Mouse (Mus musculus): ENCODE data around the gene Aox2. TPM values are rescaled to one million over a fixed set of nuclear protein-coding genes. Genes with fewer than 3 reads are reported as not detected.

Aox2 gene
- polyA plus RNA-seq, 1 experiment from 2014 or later = not detected

- no peak overlapping the region for H3K4me2 ChIP-seq (replicated peaks)
- H3K36me3 ChIP-seq = no peaks in the 10 kb centered on the region
- H3K27ac ChIP-seq (replicated peaks) = no peak overlapping the region
- no peak overlapping the region for H3K4me3 ChIP-seq
- no peak overlapping the region for H3K9ac ChIP-seq (replicated peaks)
- no peaks in the 10 kb centered on the region for H3K9me3 ChIP-seq
- H3K27me3 ChIP-seq = no peaks in the 10 kb centered on the region
- 86% methylated on average over 10 of the region's 10 CpGs for WGBS
- no peaks in the 10 kb centered on the region for H3K4me1 ChIP-seq
- no peak for ATAC-seq (replicated peaks)
These were observed 20.7 kb upstream of the Aox2 start for GRCm38 (mm10) chr1:58257195-58257991.

GRCm38 (mm10) chr1:58260311-58260710 is 17.8 kb upstream of the Aox2 start:
- Histone ChIP-seq H3K4me3 (no peak overlapping the region), H3K27me3 (no peaks in the 10 kb centered on the region), H3K9ac (replicated peaks) (no peak overlapping the region), H3K27ac (replicated peaks) (no peak overlapping the region), H3K36me3 (no peaks in the 10 kb centered on the region), H3K4me1 (no peaks in the 10 kb centered on the region), H3K4me2 (replicated peaks) (no peak overlapping the region), H3K9me3 (no peaks in the 10 kb centered on the region)
- 88% methylated on average over 3 of the region's 3 CpGs for WGBS
- no peak for ATAC-seq (replicated peaks)

GRCm38 (mm10) chr1:58268231-58268630 is 9.9 kb upstream of the Aox2 start:
- Histone ChIP-seq H3K4me3 (no peak overlapping the region), H3K27me3 (no peaks in the 10 kb centered on the region), H3K4me1 (no peaks in the 10 kb centered on the region), H3K36me3 (no peaks in the 10 kb centered on the region), H3K9ac (replicated peaks) (no peak overlapping the region), H3K9me3 (no peaks in the 10 kb centered on the region), H3K4me2 (replicated peaks) (no peak overlapping the region), H3K27ac (replicated peaks) (no peak overlapping the region)
- ATAC-seq (replicated peaks) = no peak
- 95% methylated on average over 2 of the region's 2 CpGs for WGBS

GRCm38 (mm10) chr1:58270807-58271569 is 7.1 kb upstream of the Aox2 start:
- peak; percentile 63 for ATAC-seq (replicated peaks)
- WGBS = 62% methylated on average over 6 of the region's 6 CpGs
- H3K4me1 ChIP-seq = no peaks in the 10 kb centered on the region
- no peak overlapping the region for H3K4me2 ChIP-seq (replicated peaks)
- H3K9me3 ChIP-seq = no peaks in the 10 kb centered on the region
- H3K9ac ChIP-seq (replicated peaks) = no peak overlapping the region
- no peaks in the 10 kb centered on the region for H3K27me3 ChIP-seq
- H3K4me3 ChIP-seq = no peak overlapping the region
- H3K27ac ChIP-seq (replicated peaks) = no peak overlapping the region
- H3K36me3 ChIP-seq = no peaks in the 10 kb centered on the region

GRCm38 (mm10) chr1:58275879-58276278 is 2.2 kb upstream of the Aox2 start:
- Histone ChIP-seq H3K9me3 (no peaks in the 10 kb centered on the region), H3K4me2 (replicated peaks) (no peak overlapping the region), H3K9ac (replicated peaks) (no peak overlapping the region), H3K4me3 (no peak overlapping the region), H3K36me3 (no peaks in the 10 kb centered on the region), H3K27ac (replicated peaks) (no peak overlapping the region), H3K4me1 (no peaks in the 10 kb centered on the region), H3K27me3 (no peaks in the 10 kb centered on the region)
- 29% methylated on average over 9 of the region's 9 CpGs for WGBS
- no peak for ATAC-seq (replicated peaks)

GRCm38 (mm10) chr1:58278513-58278912 is 387 bp downstream of the Aox2 start:
- no peak overlapping the region for H3K27ac ChIP-seq (replicated peaks)
- H3K4me1 ChIP-seq = no peaks in the 10 kb centered on the region
- ATAC-seq (replicated peaks) = no peak
- H3K9me3 ChIP-seq = no peaks in the 10 kb centered on the region
- WGBS = 68% methylated on average over 7 of the region's 7 CpGs
- H3K4me2 ChIP-seq (replicated peaks) = no peak overlapping the region
- no peaks in the 10 kb centered on the region for H3K27me3 ChIP-seq
- H3K36me3 ChIP-seq = no peaks in the 10 kb centered on the region
- no peak overlapping the region for H3K9ac ChIP-seq (replicated peaks)
- no peak overlapping the region for H3K4me3 ChIP-seq

- H3K4me3 ChIP-seq = no peak overlapping the region
These were observed 2.3 kb downstream of the Aox2 start for GRCm38 (mm10) chr1:58280381-58280780.

GRCm38 (mm10) chr1:58280939-58281624 is 3.0 kb downstream of the Aox2 start:
- Histone ChIP-seq H3K9ac (replicated peaks) (no peak overlapping the region), H3K36me3 (no peaks in the 10 kb centered on the region), H3K9me3 (no peaks in the 10 kb centered on the region), H3K4me1 (no peaks in the 10 kb centered on the region), H3K4me2 (replicated peaks) (no peak overlapping the region), H3K27me3 (no peaks in the 10 kb centered on the region), H3K27ac (replicated peaks) (peak overlapping the region; percentile 64), H3K4me3 (no peak overlapping the region)
- ATAC-seq (replicated peaks) = peak; percentile 68
- 65% methylated on average over 13 of the region's 13 CpGs for WGBS

More at GRCm38 (mm10) chr1:58280381-58280780, 2.3 kb downstream of the Aox2 start:
- Histone ChIP-seq H3K4me1 (no peaks in the 10 kb centered on the region), H3K9ac (replicated peaks) (no peak overlapping the region), H3K36me3 (no peaks in the 10 kb centered on the region), H3K9me3 (no peaks in the 10 kb centered on the region), H3K4me2 (replicated peaks) (no peak overlapping the region), H3K27ac (replicated peaks) (no peak overlapping the region), H3K27me3 (no peaks in the 10 kb centered on the region)
- no peak for ATAC-seq (replicated peaks)
- WGBS = 82% methylated on average over 4 of the region's 4 CpGs

GRCm38 (mm10) chr1:58281625-58281988 is 3.5 kb downstream of the Aox2 start:
- H3K4me2 ChIP-seq (replicated peaks) = no peak overlapping the region
- H3K4me1 ChIP-seq = no peaks in the 10 kb centered on the region
- 51% methylated on average over 4 of the region's 4 CpGs for WGBS
- H3K27ac ChIP-seq (replicated peaks) = no peak overlapping the region
- no peak overlapping the region for H3K9ac ChIP-seq (replicated peaks)
- no peaks in the 10 kb centered on the region for H3K27me3 ChIP-seq
- no peaks in the 10 kb centered on the region for H3K9me3 ChIP-seq
- H3K4me3 ChIP-seq = no peak overlapping the region
- no peaks in the 10 kb centered on the region for H3K36me3 ChIP-seq
- peak; percentile 47; the same call in 1 of the 2 replicates for ATAC-seq (replicated peaks)

GRCm38 (mm10) chr1:58284505-58284904 is 6.4 kb downstream of the Aox2 start:
- Histone ChIP-seq H3K9me3 (no peaks in the 10 kb centered on the region), H3K9ac (replicated peaks) (no peak overlapping the region), H3K36me3 (no peaks in the 10 kb centered on the region), H3K4me2 (replicated peaks) (no peak overlapping the region), H3K4me1 (no peaks in the 10 kb centered on the region), H3K4me3 (no peak overlapping the region), H3K27me3 (no peaks in the 10 kb centered on the region), H3K27ac (replicated peaks) (no peak overlapping the region)
- 46% methylated on average over 7 of the region's 7 CpGs for WGBS
- no peak for ATAC-seq (replicated peaks)

- Histone ChIP-seq H3K4me3 (no peak overlapping the region), H3K9ac (replicated peaks) (no peak overlapping the region), H3K4me2 (replicated peaks) (no peak overlapping the region), H3K9me3 (no peaks in the 10 kb centered on the region), H3K27me3 (no peaks in the 10 kb centered on the region), H3K27ac (replicated peaks) (no peak overlapping the region), H3K36me3 (no peaks in the 10 kb centered on the region), H3K4me1 (peaks cover 12% of the 10 kb centered on the region; the same call in 1 of the 2 replicates)
- no peak for ATAC-seq (replicated peaks)
- 66% methylated on average over 3 of the region's 3 CpGs for WGBS
These were observed 10.0 kb downstream of the Aox2 start for GRCm38 (mm10) chr1:58288091-58288490.

GRCm38 (mm10) chr1:58289863-58290469 is 11.8 kb downstream of the Aox2 start:
- H3K4me2 ChIP-seq (replicated peaks) = no peak overlapping the region
- H3K9me3 ChIP-seq = no peaks in the 10 kb centered on the region
- H3K4me3 ChIP-seq = no peak overlapping the region
- H3K36me3 ChIP-seq = no peaks in the 10 kb centered on the region
- 20% methylated on average over 16 of the region's 16 CpGs for WGBS
- peaks cover 12% of the 10 kb centered on the region; the same call in 1 of the 2 replicates for H3K4me1 ChIP-seq
- no peak overlapping the region for H3K9ac ChIP-seq (replicated peaks)
- H3K27ac ChIP-seq (replicated peaks) = no peak overlapping the region
- H3K27me3 ChIP-seq = no peaks in the 10 kb centered on the region
- ATAC-seq (replicated peaks) = no peak

Data from forebrain, embryonic 15.5 days (tissue).